19 mouse cellular contexts compared by ENCODE assay signal in the genomic region with DNA sequence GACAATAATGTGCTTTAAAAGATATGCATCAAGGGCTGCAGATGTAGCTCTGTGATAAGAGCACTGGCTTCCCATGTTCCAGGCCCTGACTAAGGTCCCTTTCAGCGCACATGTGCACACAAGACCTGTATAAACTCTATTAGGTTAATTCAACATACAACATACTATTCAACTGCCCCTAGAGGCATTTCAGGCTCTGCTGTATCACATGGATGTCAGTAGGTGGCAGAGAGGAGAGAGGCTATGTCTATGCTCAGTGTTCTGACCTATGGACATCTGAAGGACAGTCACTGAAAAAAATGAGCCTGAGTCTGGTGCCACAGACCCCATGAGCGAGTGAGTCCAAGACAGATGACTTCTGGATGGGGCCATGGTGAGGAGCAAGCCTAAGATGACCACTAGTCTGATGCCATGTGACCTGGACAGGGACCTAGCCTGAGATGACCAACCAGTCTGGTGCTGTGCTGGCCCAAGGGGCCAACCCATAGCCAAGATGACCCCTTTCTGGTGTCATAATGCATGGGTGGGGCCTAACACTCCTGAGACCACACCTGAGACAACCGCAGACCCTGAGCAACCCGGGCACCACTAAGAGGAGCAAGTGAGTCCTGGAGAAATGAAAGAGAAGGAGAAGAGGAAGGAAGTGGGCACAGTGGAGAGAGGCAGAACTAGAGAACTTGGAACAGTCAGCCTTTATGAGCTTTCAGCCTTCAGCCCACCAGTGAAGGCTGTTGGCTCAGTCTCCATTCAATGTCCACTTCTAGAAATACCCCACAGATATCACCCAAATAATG. TPM values are rescaled to one million over a fixed set of nuclear protein-coding genes. Genes with fewer than 3 reads are reported as not detected.
DNase-seq lines count a peak whose midpoint lies in the region; ATAC-seq and TF ChIP-seq lines count a peak whose summit lies in the region.
"Had no signal": no experiment of that assay in that cellular context is flagged by ENCODE, and none has a peak within 500 bp of the region (broad histone marks: within the 10 kb centered on the region; RNA-seq: fewer than 3 reads in every experiment).

No protein-coding gene starts in this region.

- H3K4me1 ChIP-seq in limb, embryonic 11.5 days (ENCODE audit: control insufficient read depth, insufficient read depth, low read length): no peaks in the 10 kb centered on the region
- no peaks in the 10 kb centered on the region for H3K4me1 ChIP-seq in limb, embryonic 10.5 days
- peaks cover 42% of the 10 kb centered on the region for H3K4me1 ChIP-seq in G1E (ENCODE audit: insufficient read depth, low read depth, low read length)
- H3K4me1 ChIP-seq in bone marrow macrophage, adult 2 months (ENCODE audit: control insufficient read depth, insufficient read depth, low read length): peaks cover 6% of the 10 kb centered on the region
- peaks cover 9% of the 10 kb centered on the region for H3K4me1 ChIP-seq in liver, embryonic 16.5 days (ENCODE audit: control insufficient read depth, low read depth, low read length)
- H3K4me1 ChIP-seq: embryonic facial prominence, embryonic 12.5 days; forebrain, embryonic 13.5 days; midbrain, embryonic 12.5 days had no signal

- H3K27ac ChIP-seq in limb, embryonic 11.5 days (replicated peaks; ENCODE audit: low read depth, low read length): no peak overlapping the region
- H3K27ac ChIP-seq in limb, embryonic 10.5 days: no peak overlapping the region
- no peak overlapping the region for H3K27ac ChIP-seq in bone marrow macrophage, adult 2 months (ENCODE audit: insufficient read depth, low read depth, low read length)
- no peak overlapping the region for H3K27ac ChIP-seq in liver, embryonic 16.5 days (ENCODE audit: low read length)
- H3K27ac ChIP-seq: embryonic facial prominence, embryonic 12.5 days; forebrain, embryonic 13.5 days; hindbrain, postnatal 0 days; midbrain, embryonic 12.5 days had no signal

- ATAC-seq in limb, embryonic 11.5 days (ENCODE audit: insufficient number of reproducible peaks, low FRiP score, low TSS enrichment, low read depth): 0 out of 2 replicates have a peak, but pooled peaks have one; percentile 26
- ATAC-seq in G1E (ENCODE audit: extremely low read depth, insufficient number of reproducible peaks, low FRiP score, poor library complexity, severe bottlenecking): peak; percentile 35
- peak; percentile 17 for ATAC-seq in liver, embryonic 16.5 days (ENCODE audit: low read depth)
- ATAC-seq: forebrain, embryonic 13.5 days; hindbrain, postnatal 0 days had no signal

- H3K27me3 ChIP-seq in limb, embryonic 11.5 days (ENCODE audit: control insufficient read depth, insufficient read depth, low read length): no peaks in the 10 kb centered on the region
- H3K27me3 ChIP-seq in limb, embryonic 10.5 days (ENCODE audit: low read depth, poor library complexity, severe bottlenecking): no peaks in the 10 kb centered on the region
- no peaks in the 10 kb centered on the region for H3K27me3 ChIP-seq in G1E (ENCODE audit: insufficient read depth, low read length)
- H3K27me3 ChIP-seq in liver, embryonic 16.5 days (ENCODE audit: control insufficient read depth, insufficient read depth, low read depth, low read length): no peaks in the 10 kb centered on the region
- H3K27me3 ChIP-seq: embryonic facial prominence, embryonic 12.5 days; forebrain, embryonic 13.5 days; midbrain, embryonic 12.5 days had no signal

- TF ChIP-seq POLR2A in bone marrow macrophage, adult 2 months (IDR thresholded peaks at IDR 0.05; ENCODE audit: borderline replicate concordance, low read depth, low read length): no peak

- H3K4me2 ChIP-seq in limb, embryonic 11.5 days (ENCODE audit: low read depth, severe bottlenecking): no peak overlapping the region
- H3K4me2 ChIP-seq in liver, embryonic 16.5 days (ENCODE audit: low read depth, low read length): no peak overlapping the region
- H3K4me2 ChIP-seq: embryonic facial prominence, embryonic 12.5 days; forebrain, embryonic 13.5 days; midbrain, embryonic 12.5 days had no signal

- H3K9ac ChIP-seq in limb, embryonic 11.5 days (ENCODE audit: low read length): no peak overlapping the region
- no peak overlapping the region for H3K9ac ChIP-seq in liver, embryonic 16.5 days (ENCODE audit: low read depth, low read length)
- H3K9ac ChIP-seq: embryonic facial prominence, embryonic 12.5 days; forebrain, embryonic 13.5 days; midbrain, embryonic 12.5 days had no signal

- WGBS in limb, embryonic 11.5 days: 90% methylated on average over 4 of the region's 4 CpGs
- WGBS in limb, embryonic 10.5 days: 90% methylated on average over 4 of the region's 4 CpGs
- WGBS in liver, embryonic 16.5 days (ENCODE audit: insufficient replicate concordance): 42% methylated on average over 4 of the region's 4 CpGs

- no peak for DNase-seq in limb, embryonic 11.5 days (ENCODE audit: low spot score)
- DNase-seq in limb, embryonic 10.5 days (ENCODE audit: low spot score): no peak
- DNase-seq in G1E (ENCODE audit: low spot score): no peak
- no peak for DNase-seq in ovary, postnatal 36 days (ENCODE audit: low spot score)
- DNase-seq in ovary, adult 18-20 months (ENCODE audit: low spot score): no peak
- no peak for DNase-seq in spleen, adult 18-20 months
- DNase-seq: adrenal gland, postnatal 36 days; cerebellum, adult 11 months; gastrocnemius, postnatal 10 days; kidney, postnatal 36 days; lung, adult 18-20 months had no signal

- no peak overlapping the region for H3K4me3 ChIP-seq in limb, embryonic 11.5 days (ENCODE audit: low read depth, low read length)
- no peak overlapping the region for H3K4me3 ChIP-seq in limb, embryonic 10.5 days
- no peak overlapping the region; the same call in 1 of the 2 replicates for H3K4me3 ChIP-seq in G1E (ENCODE audit: low read depth, low read length)
- H3K4me3 ChIP-seq in bone marrow macrophage, adult 2 months (ENCODE audit: insufficient read depth, low read length): no peak overlapping the region
- H3K4me3 ChIP-seq in liver, embryonic 16.5 days (ENCODE audit: low read depth, low read length): no peak overlapping the region
- H3K4me3 ChIP-seq: embryonic facial prominence, embryonic 12.5 days; forebrain, embryonic 13.5 days; midbrain, embryonic 12.5 days had no signal

- no peaks in the 10 kb centered on the region for H3K36me3 ChIP-seq in limb, embryonic 11.5 days (ENCODE audit: control insufficient read depth, insufficient read depth, low read length)
- no peaks in the 10 kb centered on the region for H3K36me3 ChIP-seq in limb, embryonic 10.5 days
- no peaks in the 10 kb centered on the region for H3K36me3 ChIP-seq in G1E (replicated peaks)
- no peaks in the 10 kb centered on the region for H3K36me3 ChIP-seq in liver, embryonic 16.5 days (ENCODE audit: control insufficient read depth, insufficient read depth)
- H3K36me3 ChIP-seq: embryonic facial prominence, embryonic 12.5 days; midbrain, embryonic 12.5 days had no signal

- no peaks in the 10 kb centered on the region for H3K9me3 ChIP-seq in limb, embryonic 11.5 days (ENCODE audit: control insufficient read depth, low read length)
- H3K9me3 ChIP-seq in limb, embryonic 10.5 days (replicated peaks): no peaks in the 10 kb centered on the region
- no peaks in the 10 kb centered on the region for H3K9me3 ChIP-seq in G1E (replicated peaks)
- H3K9me3 ChIP-seq in liver, embryonic 16.5 days (replicated peaks; ENCODE audit: control insufficient read depth, low read length): no peaks in the 10 kb centered on the region
- H3K9me3 ChIP-seq: embryonic facial prominence, embryonic 12.5 days; forebrain, embryonic 13.5 days; midbrain, embryonic 12.5 days had no signal

- no peak for TF ChIP-seq CTCF in G1E (IDR thresholded peaks at IDR 0.05; ENCODE audit: low read depth, low read length)
- TF ChIP-seq CTCF in bone marrow macrophage, adult 2 months (IDR thresholded peaks at IDR 0.05; ENCODE audit: low read depth, low read length): peak; percentile 5; the same call in 1 of the 2 replicates

RNA-seq across cellular contexts. Expression of gene Asb17, which starts 20.8 kb away (rescaled TPM):
- polyA plus RNA-seq in limb, embryonic 11.5 days (2014; fragmentation: Nextera tagmentation; extraction: Ambion mirVana): 0.24 and 0.32 TPM in 2 replicates
- 0.31 and 0.33 TPM in 2 replicates for polyA plus RNA-seq in limb, embryonic 10.5 days (2016; fragmentation: Nextera tagmentation; extraction: Ambion mirVana)
- 3.1 and 5.5 TPM in 2 replicates for total RNA-seq in G1E (2014; fragmentation: Nextera tagmentation)
- 2.8 and 3.1 TPM in 2 replicates for total RNA-seq in G1E (2017)
- polyA plus RNA-seq in G1E (2012): 0.08 TPM in 1 of 2 replicates, not detected in the other
- polyA plus RNA-seq in bone marrow macrophage, adult 2 months (2012; ENCODE audit: insufficient read depth, insufficient read length, missing spikeins): not detected in 2 replicates
- 2.2 and 2.4 TPM in 2 replicates for polyA plus RNA-seq in liver, embryonic 16.5 days (2015; fragmentation: Nextera tagmentation; extraction: Ambion mirVana)
- total RNA-seq: adrenal gland, postnatal 36 days; gastrocnemius, postnatal 10 days; hindbrain, postnatal 0 days had no signal
- polyA plus RNA-seq: forebrain, embryonic 13.5 days; hindbrain, postnatal 0 days; small intestine, adult 2 months had no signal

RNA-seq across cellular contexts. Expression of gene Msh4, which starts 41.1 kb away (rescaled TPM):
- polyA plus RNA-seq in limb, embryonic 11.5 days (2014; fragmentation: Nextera tagmentation; extraction: Ambion mirVana): 0.11 TPM in 1 of 2 replicates, not detected in the other
- 0.05 and 0.06 TPM in 2 replicates for polyA plus RNA-seq in limb, embryonic 10.5 days (2016; fragmentation: Nextera tagmentation; extraction: Ambion mirVana)
- 0.19 and 0.45 TPM in 2 replicates for total RNA-seq in G1E (2014; fragmentation: Nextera tagmentation)
- total RNA-seq in G1E (2017): 0.46 and 0.49 TPM in 2 replicates
- polyA plus RNA-seq in G1E (2012): not detected in 2 replicates
- not detected in 2 replicates for polyA plus RNA-seq in bone marrow macrophage, adult 2 months (2012; ENCODE audit: insufficient read depth, insufficient read length, missing spikeins)
- polyA plus RNA-seq in liver, embryonic 16.5 days (2015; fragmentation: Nextera tagmentation; extraction: Ambion mirVana): 0.04 TPM in 1 of 2 replicates, not detected in the other
- polyA plus RNA-seq: stomach, embryonic 16.5 days had no signal

RNA-seq across cellular contexts. Expression of gene Rabggtb, which starts 48.0 kb away (rescaled TPM):
- 41.8 and 49.5 TPM in 2 replicates for polyA plus RNA-seq in limb, embryonic 11.5 days (2014; fragmentation: Nextera tagmentation; extraction: Ambion mirVana)
- polyA plus RNA-seq in limb, embryonic 10.5 days (2016; fragmentation: Nextera tagmentation; extraction: Ambion mirVana): 47.2 and 50.7 TPM in 2 replicates
- total RNA-seq in G1E (2014; fragmentation: Nextera tagmentation): 147 and 179 TPM in 2 replicates
- 227 and 242 TPM in 2 replicates for total RNA-seq in G1E (2017)
- 26.7 and 30.3 TPM in 2 replicates for polyA plus RNA-seq in G1E (2012)
- polyA plus RNA-seq in bone marrow macrophage, adult 2 months (2012; ENCODE audit: insufficient read depth, insufficient read length, missing spikeins): 46.5 and 53.2 TPM in 2 replicates
- polyA plus RNA-seq in liver, embryonic 16.5 days (2015; fragmentation: Nextera tagmentation; extraction: Ambion mirVana): 29.1 and 35.8 TPM in 2 replicates
